Mouse (Mus musculus): ENCODE data around the gene Borcs6.
"Not testable (repeated sequence)": the region's sequence is repeated elsewhere in the genome, so short reads cannot be mapped to it uniquely, and the experiment has no call there.

The Borcs6 gene

DNA sequence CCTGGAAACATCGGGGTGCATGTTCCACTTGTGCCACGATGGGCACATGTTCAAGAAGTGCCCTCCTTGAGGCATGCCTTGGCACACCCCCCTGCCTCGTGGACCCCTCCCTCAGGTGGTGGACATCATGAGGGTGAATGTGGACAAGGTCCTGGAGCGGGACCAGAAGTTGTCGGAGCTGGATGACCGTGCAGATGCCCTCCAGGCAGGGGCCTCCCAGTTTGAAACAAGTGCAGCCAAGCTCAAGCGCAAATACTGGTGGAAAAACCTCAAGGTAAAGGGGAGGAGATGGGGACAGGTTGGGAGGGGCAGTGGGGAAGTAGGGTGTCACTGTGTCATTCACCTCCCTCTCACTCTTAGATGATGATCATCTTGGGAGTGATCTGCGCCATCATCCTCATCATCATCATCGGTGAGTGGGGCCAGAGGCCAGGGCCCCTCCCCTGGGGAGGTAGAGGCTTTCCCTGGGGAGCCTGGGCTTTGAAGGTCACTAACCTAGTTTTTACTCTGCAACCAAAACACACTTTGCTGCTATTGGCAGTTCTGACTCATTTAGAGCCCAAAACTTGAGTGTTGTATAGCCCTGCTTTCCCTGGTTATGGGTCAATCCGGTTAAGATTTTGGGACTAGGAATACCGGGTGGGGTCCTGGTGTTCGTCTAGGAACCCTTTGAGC, 30.2 kb downstream of the Borcs6 start:
- no peak for DNase-seq (ENCODE audit: low read depth)

DNA sequence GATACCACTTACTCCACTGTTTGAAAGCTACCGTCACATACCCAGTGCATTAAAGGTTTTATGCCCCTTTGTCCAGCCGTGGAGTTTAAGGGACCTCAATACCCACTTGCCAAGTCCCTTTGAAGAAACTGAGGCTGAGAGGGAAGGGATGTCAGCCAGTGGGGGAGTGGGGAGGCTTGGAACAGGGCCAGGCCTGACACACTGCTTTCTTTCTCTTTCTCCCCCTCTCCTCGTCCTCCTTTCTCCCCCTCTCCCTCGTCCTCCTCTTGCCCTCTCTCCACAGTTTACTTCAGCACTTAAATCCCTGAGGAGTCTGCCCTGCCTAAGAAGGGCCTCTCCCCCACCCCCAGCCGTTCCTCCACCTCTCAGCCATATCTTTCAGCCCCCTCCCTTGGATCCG, 30.9 kb downstream of the Borcs6 start:
- DNase-seq (ENCODE audit: low read depth) = no peak

DNA sequence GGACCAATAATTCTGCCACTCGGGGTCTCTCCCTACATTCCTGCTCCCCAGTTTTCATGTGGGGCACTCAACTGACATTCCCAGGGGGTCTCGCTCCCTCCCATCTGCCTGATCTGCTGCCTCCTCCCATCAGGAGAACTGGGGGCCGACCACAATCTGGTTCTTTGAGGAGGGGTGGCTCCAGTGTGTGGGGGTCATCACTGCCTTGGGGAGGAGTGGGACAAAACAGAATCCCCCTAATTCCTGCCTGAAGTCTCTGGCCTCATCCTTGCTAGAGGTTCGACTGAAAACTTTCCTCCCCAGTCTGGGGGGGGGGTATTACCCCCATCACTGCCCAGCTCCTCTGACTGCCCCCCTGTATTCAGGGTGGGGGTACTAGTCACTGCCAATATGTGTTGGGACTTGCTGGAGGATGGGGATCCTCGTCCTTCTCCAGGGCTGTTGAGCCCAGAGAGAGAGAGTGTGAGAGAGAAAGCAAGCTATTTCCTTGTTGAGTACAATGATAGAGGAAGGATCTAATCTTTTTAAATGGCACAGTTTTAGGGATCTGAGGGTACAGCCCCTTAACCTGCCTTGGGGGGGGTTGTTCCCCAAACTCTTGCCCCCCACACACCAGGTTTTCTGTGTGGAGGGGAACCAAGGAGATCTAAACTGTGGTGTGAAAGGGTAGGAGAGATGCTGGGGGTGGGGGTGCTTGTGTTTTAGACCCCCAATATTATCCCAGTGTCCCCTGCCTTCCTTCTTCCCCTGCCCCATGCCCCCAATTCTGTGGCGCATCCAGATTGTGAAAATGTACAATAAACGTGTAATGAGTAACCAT, 32.3 kb downstream of the Borcs6 start:
- no peak for DNase-seq (ENCODE audit: low read depth)

DNA sequence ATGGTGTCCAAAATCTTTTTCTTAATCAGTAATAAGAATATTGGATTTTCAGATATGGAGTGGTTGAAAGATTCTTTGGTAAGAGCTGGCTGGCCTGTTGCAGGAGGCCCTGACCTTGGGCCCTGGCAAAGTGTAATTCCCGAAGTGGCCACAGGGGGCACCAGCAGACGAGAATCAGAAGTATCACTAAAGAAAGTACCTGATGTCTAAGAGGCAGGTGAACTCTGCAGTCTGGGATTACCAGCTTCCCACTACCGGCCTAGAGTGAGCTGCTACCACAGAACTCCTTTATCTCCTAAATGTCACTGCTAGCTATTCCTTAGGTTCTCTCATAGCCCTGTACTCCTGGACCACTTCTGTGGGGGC, 32.9 kb downstream of the Borcs6 start:
- DNase-seq (ENCODE audit: low read depth) = no peak

GRCm38 (mm10) chr11:69092871-69093270, 33.4 kb downstream of the Borcs6 start:
- no peak for DNase-seq (ENCODE audit: low read depth)

- not testable (repeated sequence) for DNase-seq (ENCODE audit: low read depth)
Observed at GRCm38 (mm10) chr11:69093856-69094255, 34.3 kb downstream of the Borcs6 start.

GRCm38 (mm10) chr11:69094697-69095429, 35.3 kb downstream of the Borcs6 start, which contains the start of gene Per1:
Gene Per1, plus strand, starts transcription at chr11:69095217.
- peak; percentile 100 for DNase-seq (ENCODE audit: low read depth)

GRCm38 (mm10) chr11:69095511-69096231, 36.2 kb downstream of the Borcs6 start:
- DNase-seq (ENCODE audit: low read depth) = no peak

DNA sequence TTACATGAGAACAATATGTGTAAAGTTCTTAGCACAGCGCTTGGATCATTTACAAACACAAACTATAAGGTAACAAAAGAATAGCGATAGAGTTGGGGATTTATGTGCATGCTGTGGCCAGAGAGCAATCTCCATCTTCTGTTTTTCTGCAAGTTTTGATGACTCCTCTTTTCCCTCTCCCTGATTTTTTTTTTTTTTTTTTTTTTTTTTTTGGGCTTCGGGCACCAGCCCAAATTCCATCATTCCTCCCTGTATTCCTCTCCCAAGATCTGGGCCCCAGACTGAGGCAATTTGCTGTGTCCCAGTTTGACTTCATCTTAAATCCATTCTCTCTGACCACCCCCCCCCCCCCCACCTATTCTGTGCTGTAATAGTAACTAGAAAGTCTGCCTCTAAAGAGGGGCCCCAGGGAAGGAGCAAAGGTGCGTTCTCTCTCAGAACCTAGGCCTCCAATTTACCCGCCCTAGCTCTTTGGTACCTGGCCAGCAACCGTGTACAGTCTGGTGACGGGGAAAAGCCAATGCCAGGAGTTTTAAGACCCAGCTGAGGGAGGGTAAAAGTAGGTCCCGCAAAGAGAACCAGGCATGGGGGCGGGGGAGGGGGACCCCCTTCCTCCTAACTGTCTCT, 37.0 kb downstream of the Borcs6 start:
- peak; percentile 57 for DNase-seq (ENCODE audit: low read depth)

DNA sequence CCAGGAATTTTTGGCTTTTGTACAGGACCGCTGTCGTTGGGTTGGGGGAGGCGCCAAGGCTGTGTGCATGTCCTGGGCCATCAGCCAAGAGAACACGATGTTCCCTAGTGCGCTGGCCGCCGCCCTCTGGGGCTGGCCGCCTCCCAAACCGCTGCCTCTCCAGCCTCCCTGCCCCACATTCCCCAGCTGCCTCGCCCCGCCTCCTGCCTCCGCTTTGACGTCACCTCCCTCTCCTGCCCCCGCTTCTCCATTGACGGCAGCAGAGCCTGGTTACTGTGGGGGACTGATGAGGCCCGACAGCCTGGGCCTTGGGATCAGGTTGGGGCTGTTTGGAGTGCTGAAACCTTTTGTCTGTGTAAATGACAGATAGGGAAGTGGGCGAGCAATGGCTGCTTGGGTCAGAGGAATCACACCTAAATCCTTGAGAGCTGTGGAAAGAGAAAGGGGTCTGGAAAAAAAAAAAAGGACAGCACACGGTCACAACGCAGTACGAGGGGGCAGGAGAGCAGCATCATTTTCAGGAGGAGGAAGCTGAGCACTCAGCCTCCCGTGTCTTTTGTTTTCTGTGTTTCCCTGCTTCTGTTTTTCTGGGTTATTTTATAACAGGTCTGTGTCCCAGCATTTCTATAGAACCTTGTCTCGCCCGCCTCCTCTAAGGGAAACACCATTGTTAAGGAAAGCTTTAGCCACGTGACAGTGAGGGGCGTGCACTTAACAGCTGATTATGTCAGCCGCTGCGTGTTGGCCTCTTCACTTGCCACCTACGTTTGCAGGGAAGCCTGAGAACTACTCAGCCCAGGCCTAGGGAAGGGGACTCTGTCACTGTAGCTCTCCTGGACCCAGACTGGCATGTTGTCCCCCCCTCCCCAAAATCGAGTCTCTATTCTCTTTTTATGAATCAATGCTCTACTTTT, 37.7 kb downstream of the Borcs6 start:
- peak; percentile 94 for DNase-seq (ENCODE audit: low read depth)

GRCm38 (mm10) chr11:69098039-69098761, 38.7 kb downstream of the Borcs6 start:
- DNase-seq (ENCODE audit: low read depth) = no peak

- DNase-seq (ENCODE audit: low read depth) = peak; percentile 91
Observed at GRCm38 (mm10) chr11:69098762-69099091, 39.2 kb downstream of the Borcs6 start.

- DNase-seq (ENCODE audit: low read depth) = no peak
Observed at GRCm38 (mm10) chr11:69099177-69099914, 39.8 kb downstream of the Borcs6 start.

- DNase-seq (ENCODE audit: low read depth) = peak; percentile 83
Observed at GRCm38 (mm10) chr11:69099915-69100345, 40.4 kb downstream of the Borcs6 start.

GRCm38 (mm10) chr11:69100639-69101360, 41.3 kb downstream of the Borcs6 start:
- DNase-seq (ENCODE audit: low read depth) = no peak

DNA sequence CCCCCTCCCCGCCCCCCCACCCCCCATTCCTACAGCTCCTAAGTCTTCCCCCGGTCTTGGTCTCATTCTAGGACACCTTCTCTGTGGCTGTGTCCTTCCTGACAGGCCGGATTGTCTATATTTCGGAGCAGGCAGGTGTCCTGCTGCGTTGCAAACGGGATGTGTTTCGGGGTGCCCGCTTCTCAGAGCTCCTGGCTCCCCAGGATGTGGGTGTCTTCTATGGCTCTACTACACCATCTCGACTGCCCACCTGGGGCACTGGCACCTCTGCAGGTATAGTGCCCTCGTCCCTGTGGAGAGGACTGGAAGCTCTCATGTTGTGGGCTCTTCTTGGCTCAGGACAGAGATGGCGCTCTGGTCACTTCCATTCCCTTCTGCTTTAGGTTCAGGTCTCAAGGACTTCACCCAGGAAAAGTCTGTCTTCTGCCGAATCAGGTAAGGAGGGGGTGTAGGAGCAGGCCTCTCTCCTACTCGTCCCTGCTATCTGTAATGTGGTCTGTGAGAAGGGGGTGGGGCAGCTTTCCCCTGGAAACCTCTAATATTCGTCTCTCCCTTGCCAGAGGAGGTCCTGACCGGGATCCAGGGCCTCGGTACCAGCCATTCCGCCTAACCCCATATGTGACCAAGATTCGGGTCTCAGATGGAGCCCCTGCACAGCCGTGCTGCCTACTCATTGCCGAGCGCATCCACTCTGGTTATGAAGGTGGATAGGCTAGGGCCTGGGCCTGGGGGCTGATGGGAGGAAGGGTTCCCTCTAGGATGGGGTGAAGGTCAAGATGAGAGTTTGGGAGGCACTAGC, 42.3 kb downstream of the Borcs6 start:
- DNase-seq (ENCODE audit: low read depth) = no peak

GRCm38 (mm10) chr11:69102403-69102725, 42.8 kb downstream of the Borcs6 start:
- no peak for DNase-seq (ENCODE audit: low read depth)

DNA sequence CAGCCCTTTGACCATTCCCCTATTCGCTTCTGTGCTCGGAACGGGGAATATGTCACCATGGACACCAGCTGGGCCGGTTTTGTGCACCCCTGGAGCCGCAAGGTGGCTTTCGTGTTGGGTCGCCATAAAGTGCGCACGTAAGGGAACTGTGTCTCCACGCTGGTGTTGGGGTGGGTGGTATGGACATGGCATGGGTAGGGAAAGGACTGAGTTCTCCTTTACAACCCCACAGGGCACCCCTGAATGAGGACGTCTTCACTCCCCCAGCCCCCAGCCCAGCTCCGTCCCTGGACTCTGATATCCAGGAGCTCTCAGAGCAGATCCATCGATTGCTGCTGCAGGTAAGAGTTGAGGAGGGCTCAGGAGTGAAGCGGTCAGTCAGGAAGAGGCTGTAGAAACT, 43.6 kb downstream of the Borcs6 start:
- DNase-seq (ENCODE audit: low read depth) = no peak
